Mouse (Mus musculus): Measurements from ENCODE around the gene Procr. TPM values are rescaled to one million over a fixed set of nuclear protein-coding genes. Genes with fewer than 3 reads are reported as not detected.

Procr gene
- polyA plus RNA-seq, 1 experiment from 2014 or later: 4.2 TPM

Other genes starting within 250 kb of the Procr start
- gene Acss2, start 233.2 kb upstream of the Procr start, polyA plus RNA-seq (2015; fragmentation: Nextera tagmentation; extraction: Ambion mirVana): 24.0 and 29.4 TPM in 2 replicates
- 80.2 and 94.7 TPM in 2 replicates for gene Ggt7, start 232.9 kb upstream of the Procr start, polyA plus RNA-seq (2015; fragmentation: Nextera tagmentation; extraction: Ambion mirVana)
- gene Gss, start 158.3 kb upstream of the Procr start, polyA plus RNA-seq (2015; fragmentation: Nextera tagmentation; extraction: Ambion mirVana): 15.9 and 21.7 TPM in 2 replicates
- 1.0 and 1.9 TPM in 2 replicates for gene Myh7b, start 139.9 kb upstream of the Procr start, polyA plus RNA-seq (2015; fragmentation: Nextera tagmentation; extraction: Ambion mirVana)
- 153 and 157 TPM in 2 replicates for gene Trpc4ap, start 58.7 kb upstream of the Procr start, polyA plus RNA-seq (2015; fragmentation: Nextera tagmentation; extraction: Ambion mirVana)
- gene Edem2, start 21.6 kb upstream of the Procr start, polyA plus RNA-seq (2015; fragmentation: Nextera tagmentation; extraction: Ambion mirVana): 40.1 and 43.4 TPM in 2 replicates
- gene Gm17581, start 15.3 kb upstream of the Procr start, polyA plus RNA-seq (2015; fragmentation: Nextera tagmentation; extraction: Ambion mirVana): not detected in 2 replicates
- gene Mmp24, start 24.2 kb downstream of the Procr start, polyA plus RNA-seq (2015; fragmentation: Nextera tagmentation; extraction: Ambion mirVana): 13.6 and 16.2 TPM in 2 replicates
- gene BC029722, start 68.3 kb downstream of the Procr start, polyA plus RNA-seq (2015; fragmentation: Nextera tagmentation; extraction: Ambion mirVana): 44.9 and 45.3 TPM in 2 replicates
- 153 and 171 TPM in 2 replicates for gene Eif6, start 75.8 kb downstream of the Procr start, polyA plus RNA-seq (2015; fragmentation: Nextera tagmentation; extraction: Ambion mirVana)
- gene Fam83c, start 83.7 kb downstream of the Procr start, polyA plus RNA-seq (2015; fragmentation: Nextera tagmentation; extraction: Ambion mirVana): 0.52 and 0.72 TPM in 2 replicates
- gene Uqcc1, start 179.2 kb downstream of the Procr start, polyA plus RNA-seq (2015; fragmentation: Nextera tagmentation; extraction: Ambion mirVana): 70.9 and 73.5 TPM in 2 replicates
- not detected in 2 replicates for gene Gm15557, start 189.6 kb downstream of the Procr start, polyA plus RNA-seq (2015; fragmentation: Nextera tagmentation; extraction: Ambion mirVana)
- gene Gdf5, start 194.2 kb downstream of the Procr start, polyA plus RNA-seq (2015; fragmentation: Nextera tagmentation; extraction: Ambion mirVana): 0.59 and 1.2 TPM in 2 replicates
- gene Cep250, start 205.3 kb downstream of the Procr start, polyA plus RNA-seq (2015; fragmentation: Nextera tagmentation; extraction: Ambion mirVana): 13.4 and 16.7 TPM in 2 replicates

All from neural tube, embryonic 15.5 days (tissue).